In the genomic region with DNA sequence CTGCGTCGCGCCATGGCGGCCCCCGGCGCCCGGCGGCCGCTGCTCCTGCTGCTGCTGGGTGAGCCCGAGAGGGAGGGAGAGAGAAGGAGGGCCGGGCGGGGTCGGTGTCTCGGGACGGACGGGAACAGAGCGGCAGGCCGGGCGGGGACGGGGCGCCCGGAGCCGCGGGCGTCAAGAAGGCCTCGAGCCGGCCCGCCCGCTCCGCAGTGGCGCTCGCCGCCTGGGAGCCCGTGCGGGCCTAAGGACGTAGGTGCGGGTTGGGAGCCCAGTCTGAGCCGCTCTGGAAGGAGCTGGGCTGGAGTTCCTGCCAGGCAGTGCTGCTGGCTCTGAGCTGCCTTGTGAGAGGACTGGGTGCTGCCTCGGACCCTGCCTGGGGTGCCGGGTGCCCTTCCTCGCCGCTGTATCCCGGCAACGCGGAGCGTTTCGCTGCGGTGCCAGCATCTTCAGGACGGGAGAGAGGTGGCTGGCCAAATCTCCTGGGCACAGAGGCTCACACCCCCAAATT, we compare ENCODE assay signal across 8 mouse cellular contexts. TPM values are rescaled to one million over a fixed set of nuclear protein-coding genes. Genes with fewer than 3 reads are reported as not detected.
DNase-seq lines count a peak whose midpoint lies in the region; ATAC-seq lines count a peak whose summit lies in the region.

No protein-coding gene starts in this region.

- H3K36me3 ChIP-seq in forebrain, embryonic 13.5 days (ENCODE audit: poor library complexity, severe bottlenecking), result no peaks in the 10 kb centered on the region
- H3K36me3 ChIP-seq in liver, embryonic 11.5 days (ENCODE audit: control insufficient read depth, insufficient read depth, low read length), result no peaks in the 10 kb centered on the region
- H3K36me3 ChIP-seq in neural tube, embryonic 13.5 days, result no peaks in the 10 kb centered on the region

- H3K4me1 ChIP-seq in forebrain, embryonic 13.5 days, result peaks cover 29% of the 10 kb centered on the region
- H3K4me1 ChIP-seq in liver, embryonic 11.5 days (replicated peaks; ENCODE audit: control insufficient read depth, insufficient read depth, low read length), result peaks cover 43% of the 10 kb centered on the region
- H3K4me1 ChIP-seq in neural tube, embryonic 13.5 days (replicated peaks), result peaks cover 36% of the 10 kb centered on the region

- DNase-seq in kidney, adult 18-20 months, result peak; percentile 49
- no peak for DNase-seq in kidney, postnatal 14 days
- peak; percentile 58 for DNase-seq in MN1 (ENCODE audit: low spot score)
- DNase-seq in liver, embryonic 11.5 days (ENCODE audit: low spot score), result peak; percentile 43
- no peak for DNase-seq in Muller cell, postnatal 12 days (ENCODE audit: inconsistent ontology term)
- DNase-seq in layer of hippocampus, adult 11-12 months (ENCODE audit: low spot score), result no peak

- peak overlapping the region; percentile 99 for H3K4me3 ChIP-seq in forebrain, embryonic 13.5 days
- peak overlapping the region; percentile 73 for H3K4me3 ChIP-seq in liver, embryonic 11.5 days (ENCODE audit: low read depth, low read length)
- H3K4me3 ChIP-seq in neural tube, embryonic 13.5 days, result peak overlapping the region; percentile 100

- no peaks in the 10 kb centered on the region for H3K27me3 ChIP-seq in forebrain, embryonic 13.5 days
- no peaks in the 10 kb centered on the region for H3K27me3 ChIP-seq in liver, embryonic 11.5 days (replicated peaks; ENCODE audit: control insufficient read depth, insufficient read depth, low read length)
- no peaks in the 10 kb centered on the region for H3K27me3 ChIP-seq in neural tube, embryonic 13.5 days

- peak; percentile 75 for ATAC-seq in forebrain, embryonic 13.5 days
- peak; percentile 65 for ATAC-seq in liver, embryonic 11.5 days (replicated peaks; ENCODE audit: low FRiP score)
- ATAC-seq in neural tube, embryonic 13.5 days (ENCODE audit: low read depth), result peak; percentile 61

- H3K4me2 ChIP-seq in forebrain, embryonic 13.5 days, result peak overlapping the region; percentile 97
- H3K4me2 ChIP-seq in liver, embryonic 11.5 days, result peak overlapping the region; percentile 91
- peak overlapping the region; percentile 95 for H3K4me2 ChIP-seq in neural tube, embryonic 13.5 days

- under 1% methylated on average over 38 of the region's 49 CpGs for WGBS in forebrain, embryonic 13.5 days
- WGBS in liver, embryonic 11.5 days, result 2% methylated on average over 47 of the region's 49 CpGs
- WGBS in neural tube, embryonic 13.5 days, result 2% methylated on average over 37 of the region's 49 CpGs

- peak overlapping the region; percentile 60 for H3K27ac ChIP-seq in forebrain, embryonic 13.5 days
- H3K27ac ChIP-seq in liver, embryonic 11.5 days (ENCODE audit: low read depth, low read length), result peak overlapping the region; percentile 67
- H3K27ac ChIP-seq in neural tube, embryonic 13.5 days (replicated peaks), result peak overlapping the region; percentile 76

- no peaks in the 10 kb centered on the region for H3K9me3 ChIP-seq in forebrain, embryonic 13.5 days (replicated peaks)
- H3K9me3 ChIP-seq in liver, embryonic 11.5 days (ENCODE audit: control insufficient read depth, low read length), result no peaks in the 10 kb centered on the region
- no peaks in the 10 kb centered on the region for H3K9me3 ChIP-seq in neural tube, embryonic 13.5 days

- H3K9ac ChIP-seq in forebrain, embryonic 13.5 days, result peak overlapping the region; percentile 99
- H3K9ac ChIP-seq in liver, embryonic 11.5 days (ENCODE audit: low read depth, low read length), result peak overlapping the region; percentile 97
- peak overlapping the region; percentile 99 for H3K9ac ChIP-seq in neural tube, embryonic 13.5 days

RNA-seq across cellular contexts. Expression of a gene that starts 0.5 kb away (rescaled TPM):
- polyA plus RNA-seq in forebrain, embryonic 13.5 days (2015; fragmentation: Nextera tagmentation; extraction: Ambion mirVana), result 194 and 201 TPM in 2 replicates
- 251 and 283 TPM in 2 replicates for polyA plus RNA-seq in liver, embryonic 11.5 days (2014; fragmentation: Nextera tagmentation; extraction: Ambion mirVana)
- 281 and 292 TPM in 2 replicates for polyA plus RNA-seq in neural tube, embryonic 13.5 days (2015; fragmentation: Nextera tagmentation; extraction: Ambion mirVana)

RNA-seq across cellular contexts. Expression of a gene that starts 41.0 kb away (rescaled TPM):
- 23.6 and 26.9 TPM in 2 replicates for polyA plus RNA-seq in forebrain, embryonic 13.5 days (2015; fragmentation: Nextera tagmentation; extraction: Ambion mirVana)
- 19.7 and 23.3 TPM in 2 replicates for polyA plus RNA-seq in liver, embryonic 11.5 days (2014; fragmentation: Nextera tagmentation; extraction: Ambion mirVana)
- 9.7 and 11.2 TPM in 2 replicates for polyA plus RNA-seq in neural tube, embryonic 13.5 days (2015; fragmentation: Nextera tagmentation; extraction: Ambion mirVana)

RNA-seq across cellular contexts. Expression of a gene that starts 54.0 kb away (rescaled TPM):
- polyA plus RNA-seq in forebrain, embryonic 13.5 days (2015; fragmentation: Nextera tagmentation; extraction: Ambion mirVana), result 66.3 and 69.0 TPM in 2 replicates
- 111 and 123 TPM in 2 replicates for polyA plus RNA-seq in liver, embryonic 11.5 days (2014; fragmentation: Nextera tagmentation; extraction: Ambion mirVana)
- 72.1 and 82.7 TPM in 2 replicates for polyA plus RNA-seq in neural tube, embryonic 13.5 days (2015; fragmentation: Nextera tagmentation; extraction: Ambion mirVana)

RNA-seq across cellular contexts. Expression of a gene that starts 54.2 kb away (rescaled TPM):
- polyA plus RNA-seq in forebrain, embryonic 13.5 days (2015; fragmentation: Nextera tagmentation; extraction: Ambion mirVana), result 49.8 and 52.5 TPM in 2 replicates
- 38.8 and 46.0 TPM in 2 replicates for polyA plus RNA-seq in liver, embryonic 11.5 days (2014; fragmentation: Nextera tagmentation; extraction: Ambion mirVana)
- 45.7 and 46.0 TPM in 2 replicates for polyA plus RNA-seq in neural tube, embryonic 13.5 days (2015; fragmentation: Nextera tagmentation; extraction: Ambion mirVana)

Comparison
In these comparisons a context has a peak if more than half of its experiments do, and no peak if none do; other contexts are left out.
1. DNase-seq: peak in kidney, adult 18-20 months (single experiment), MN1 (single experiment) and liver, embryonic 11.5 days (single experiment); none in kidney, postnatal 14 days (single experiment), Muller cell, postnatal 12 days (single experiment) and layer of hippocampus, adult 11-12 months (single experiment).
2. Peak in every context shown above with its lines, with median percentiles within 50 percentile points of each other: ATAC-seq, H3K27ac ChIP-seq, H3K4me2 ChIP-seq, H3K4me3 ChIP-seq and H3K9ac ChIP-seq.